Mouse (Mus musculus): ENCODE results near the gene Edc4.

Gene Edc4

DNA sequence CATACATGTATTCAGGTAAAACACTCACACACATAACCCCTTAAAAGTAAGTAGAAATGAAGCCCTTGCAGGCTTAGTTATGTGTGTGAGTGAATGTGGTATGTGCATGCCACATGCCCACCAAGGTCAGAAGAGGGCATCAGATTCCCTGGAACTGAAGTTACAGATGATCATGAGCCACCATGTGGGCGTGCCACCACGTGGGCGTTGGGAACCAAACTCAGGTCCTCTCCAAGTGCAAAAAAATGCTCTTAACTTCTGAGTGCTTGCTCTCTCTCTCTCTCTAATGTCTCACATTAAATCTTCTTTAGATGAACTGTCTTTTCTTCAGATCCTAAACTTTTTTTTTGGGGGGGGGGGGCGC lies 57.6 kb downstream of the Edc4 start, which contains the start of gene Psmb10:
Gene Psmb10, minus strand, starts transcription at position 139 of the 364 bp plus-strand sequence.
- DNase-seq (ENCODE audit: low read depth, low spot score): no peak

DNA sequence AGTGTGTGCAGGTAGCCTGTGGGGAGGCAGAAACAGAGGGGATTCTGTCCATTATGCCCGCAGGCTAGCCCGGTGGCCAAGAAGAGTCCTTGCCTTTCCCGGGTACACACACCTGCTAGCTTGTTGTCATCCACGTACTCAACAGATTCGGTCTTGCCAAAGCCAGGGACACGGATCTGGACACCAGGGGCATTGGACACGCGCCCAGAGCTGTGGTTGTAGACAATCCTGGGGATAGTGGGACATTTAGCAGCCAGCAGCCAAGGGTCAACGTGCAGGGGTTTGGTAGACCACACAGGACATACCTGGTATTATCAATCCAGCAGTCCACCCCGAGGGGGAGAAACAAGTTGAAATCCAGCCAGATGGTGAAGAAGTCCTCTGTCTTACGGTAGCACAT lies 61.3 kb downstream of the Edc4 start:
- DNase-seq (ENCODE audit: low read depth, low spot score): no peak

- no peak for DNase-seq (ENCODE audit: low read depth, low spot score)
These were observed 61.9 kb downstream of the Edc4 start for GRCm38 (mm10) chr8:105942542-105942941.

DNA sequence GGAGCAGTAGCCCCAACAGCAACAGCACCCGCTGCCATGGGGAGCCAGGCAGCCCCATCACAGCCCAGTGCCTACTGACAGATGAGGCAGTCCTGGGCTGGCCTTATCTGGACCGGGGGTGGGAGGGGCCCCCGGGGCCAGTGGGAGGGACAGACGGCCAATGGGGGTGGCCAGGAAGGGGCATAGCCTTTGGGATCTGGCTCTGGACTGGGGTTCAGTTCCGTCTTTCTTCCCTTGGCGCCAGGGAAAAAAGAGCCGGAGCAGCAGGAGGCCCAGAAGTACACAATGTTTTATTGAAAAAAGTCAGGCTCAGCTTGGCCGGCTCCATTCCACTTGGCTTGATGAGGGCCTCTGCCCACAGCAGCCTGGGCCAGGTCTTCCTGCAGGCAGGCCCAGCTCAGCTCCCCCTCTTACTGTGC lies 62.6 kb downstream of the Edc4 start, which contains the start of gene Lcat:
Gene Lcat, minus strand, starts transcription at position 62 of the 419 bp plus-strand sequence.
- no peak for DNase-seq (ENCODE audit: low read depth, low spot score)
